Mouse (Mus musculus): ENCODE results near the gene Gpr18. TPM values are rescaled to one million over a fixed set of nuclear protein-coding genes. Genes with fewer than 3 reads are reported as not detected.
"Not testable (repeated sequence)": the region's sequence is repeated elsewhere in the genome, so short reads cannot be mapped to it uniquely, and the experiment has no call there.

Gpr18 gene
- polyA plus RNA-seq, 1 experiment: 6.5 TPM

DNA sequence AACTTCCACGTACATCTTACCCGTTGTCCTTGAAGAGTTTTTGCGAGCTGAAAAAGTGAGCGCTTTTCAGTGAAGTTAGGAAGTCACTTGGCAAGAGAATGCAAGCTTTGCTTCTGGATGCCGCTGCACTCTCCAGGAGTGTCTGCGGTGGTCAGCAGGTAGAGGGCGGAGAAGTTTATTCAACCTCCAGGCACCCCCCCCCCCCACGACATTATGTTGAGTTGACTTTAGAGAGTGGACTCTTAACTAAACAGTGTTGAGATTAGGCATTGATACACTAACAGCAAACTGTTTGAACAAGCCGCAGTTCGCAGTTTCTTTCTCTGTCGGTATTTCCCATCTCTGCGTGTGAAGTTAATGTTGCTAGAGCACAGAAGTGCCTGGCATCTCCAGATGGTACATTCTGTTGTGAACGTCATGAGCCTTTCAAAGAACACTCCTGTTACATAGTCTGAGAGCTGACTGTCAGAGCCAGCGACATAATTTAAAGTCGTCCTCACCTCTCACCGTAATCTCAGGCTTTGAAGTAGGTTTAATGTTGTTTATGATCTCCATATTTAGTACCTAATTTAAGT is 36.2 kb downstream of the Gpr18 start:
- no peak for TF ChIP-seq POLR2A (IDR thresholded peaks at IDR 0.05; ENCODE audit: borderline replicate concordance, low read depth, low read length)
- no peak for TF ChIP-seq CTCF (IDR thresholded peaks at IDR 0.05; ENCODE audit: low read depth, low read length)
- H3K27ac ChIP-seq (ENCODE audit: insufficient read depth, low read depth, low read length): no peak overlapping the region
- peak overlapping the region; percentile 98 for H3K4me3 ChIP-seq (ENCODE audit: insufficient read depth, low read length)
- H3K4me1 ChIP-seq (ENCODE audit: control insufficient read depth, insufficient read depth, low read length): peaks cover 33% of the 10 kb centered on the region

DNA sequence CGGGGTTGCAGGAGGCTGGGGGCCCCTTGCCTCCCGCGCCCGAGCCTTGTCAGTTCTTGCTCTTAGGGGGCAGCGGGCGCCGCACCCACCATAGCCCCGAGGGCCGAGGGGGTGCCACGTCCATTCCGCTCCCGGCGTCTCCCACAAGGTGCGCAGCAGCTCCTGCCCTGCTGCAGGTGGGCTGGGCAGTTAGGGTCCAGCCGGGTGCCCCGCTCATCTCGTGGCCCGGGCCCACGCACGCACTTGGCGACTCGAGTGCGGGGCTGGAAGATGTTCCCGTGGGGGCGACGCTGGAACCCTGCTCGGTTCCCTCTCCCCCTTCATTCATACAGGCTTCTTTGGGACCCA is 36.7 kb downstream of the Gpr18 start:
- peaks cover 31% of the 10 kb centered on the region for H3K4me1 ChIP-seq (ENCODE audit: control insufficient read depth, insufficient read depth, low read length)
- peak overlapping the region; percentile 98 for H3K4me3 ChIP-seq (ENCODE audit: insufficient read depth, low read length)
- no peak for TF ChIP-seq POLR2A (IDR thresholded peaks at IDR 0.05; ENCODE audit: borderline replicate concordance, low read depth, low read length)
- TF ChIP-seq CTCF (IDR thresholded peaks at IDR 0.05; ENCODE audit: low read depth, low read length): no peak
- peak overlapping the region; percentile 25; the same call in 1 of the 2 replicates for H3K27ac ChIP-seq (ENCODE audit: insufficient read depth, low read depth, low read length)

DNA sequence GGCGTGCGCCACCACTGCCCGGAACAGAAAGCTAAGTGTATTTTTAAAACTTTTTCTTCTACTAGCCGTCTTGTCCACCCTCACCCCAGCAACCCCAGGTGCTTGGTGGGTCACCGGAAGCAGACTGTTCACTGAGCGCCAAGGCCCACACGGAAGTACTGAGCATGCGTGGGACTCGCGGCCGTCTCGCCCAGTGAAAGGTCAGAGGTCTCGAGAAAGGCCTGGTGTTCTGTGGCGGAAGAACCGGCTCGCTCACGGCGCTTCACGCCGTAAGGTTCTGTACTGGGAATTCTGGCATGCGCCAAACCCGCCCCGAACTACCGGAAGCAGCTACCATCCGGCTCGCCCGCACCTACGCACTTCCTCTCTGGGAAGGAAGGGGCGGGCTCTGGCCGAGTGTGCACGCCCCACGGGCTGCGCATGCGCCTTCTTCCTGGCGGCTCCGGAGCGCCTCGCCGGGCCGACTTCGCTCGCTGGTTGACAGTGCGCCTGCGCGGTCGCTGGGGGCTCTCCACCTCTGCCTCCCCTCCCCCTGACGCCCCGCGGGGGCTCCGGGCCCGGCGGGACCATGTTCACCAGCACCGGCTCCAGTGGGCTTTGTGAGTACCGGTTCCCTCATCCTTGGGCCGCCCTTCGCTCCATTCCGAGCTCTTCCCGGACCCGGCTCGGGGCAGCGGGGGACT is 37.3 kb downstream of the Gpr18 start, which contains the start of gene Ubac2:
Ubac2 (plus strand) TSS at position 445 of the 683 bp plus-strand sequence.
- TF ChIP-seq CTCF (IDR thresholded peaks at IDR 0.05; ENCODE audit: low read depth, low read length): no peak
- no peak for TF ChIP-seq POLR2A (IDR thresholded peaks at IDR 0.05; ENCODE audit: borderline replicate concordance, low read depth, low read length)
- peak within 1 kb of the TSS; percentile 70 for H3K27ac ChIP-seq (ENCODE audit: insufficient read depth, low read depth, low read length)
- H3K4me1 ChIP-seq (ENCODE audit: control insufficient read depth, insufficient read depth, low read length): peaks cover 36% of the 10 kb centered on the region
- peak within 1 kb of the TSS; percentile 98 for H3K4me3 ChIP-seq (ENCODE audit: insufficient read depth, low read length)

DNA sequence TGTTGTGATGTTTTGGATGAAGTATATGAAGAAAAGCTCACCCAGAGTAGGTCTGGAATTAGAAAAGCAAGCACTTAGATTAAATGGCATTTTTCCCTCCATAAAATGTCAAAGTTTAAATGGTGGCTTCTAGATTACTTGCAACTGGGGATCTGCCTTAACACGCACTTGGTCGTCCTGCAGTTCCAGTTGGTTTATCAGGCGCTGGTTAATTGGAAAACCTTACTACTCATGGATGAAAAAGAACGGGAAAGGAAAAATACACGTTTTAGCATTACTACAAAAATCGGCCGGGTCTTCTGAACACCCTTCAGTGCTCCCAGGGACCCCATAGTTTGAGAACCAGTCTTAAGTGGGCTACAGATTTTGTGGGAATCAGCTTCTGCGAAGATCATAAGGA is 37.9 kb downstream of the Gpr18 start:
- Histone ChIP-seq H3K4me3 (ENCODE audit: insufficient read depth, low read length) (peak overlapping the region; percentile 52), H3K4me1 (ENCODE audit: control insufficient read depth, insufficient read depth, low read length) (peaks cover 35% of the 10 kb centered on the region), H3K27ac (ENCODE audit: insufficient read depth, low read depth, low read length) (peak overlapping the region; percentile 70)
- no peak for TF ChIP-seq POLR2A (IDR thresholded peaks at IDR 0.05; ENCODE audit: borderline replicate concordance, low read depth, low read length)

DNA sequence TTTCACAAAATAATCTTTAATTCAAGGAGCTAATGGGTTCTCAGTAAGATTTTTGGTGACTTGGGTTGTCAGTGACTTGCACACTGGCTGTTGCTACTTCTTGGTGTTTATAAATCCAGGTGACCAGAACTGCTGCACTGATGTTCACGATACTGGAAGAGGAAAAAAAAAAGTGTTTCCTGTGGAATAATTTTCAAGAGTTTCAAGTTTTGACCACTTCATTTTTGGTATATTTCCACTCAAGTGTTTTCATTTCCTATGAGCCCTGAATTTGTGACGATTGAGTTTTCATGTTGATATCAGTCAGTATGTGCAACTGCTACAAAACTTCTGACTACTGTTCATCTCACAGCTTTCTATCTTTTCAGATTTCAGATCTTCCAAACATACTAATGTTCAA is 38.7 kb downstream of the Gpr18 start:
- Histone ChIP-seq H3K27ac (ENCODE audit: insufficient read depth, low read depth, low read length) (no peak overlapping the region), H3K4me3 (ENCODE audit: insufficient read depth, low read length) (no peak overlapping the region), H3K4me1 (ENCODE audit: control insufficient read depth, insufficient read depth, low read length) (peaks cover 29% of the 10 kb centered on the region)
- TF ChIP-seq POLR2A (IDR thresholded peaks at IDR 0.05; ENCODE audit: borderline replicate concordance, low read depth, low read length) (no peak), CTCF (IDR thresholded peaks at IDR 0.05; ENCODE audit: low read depth, low read length) (no peak)

DNA sequence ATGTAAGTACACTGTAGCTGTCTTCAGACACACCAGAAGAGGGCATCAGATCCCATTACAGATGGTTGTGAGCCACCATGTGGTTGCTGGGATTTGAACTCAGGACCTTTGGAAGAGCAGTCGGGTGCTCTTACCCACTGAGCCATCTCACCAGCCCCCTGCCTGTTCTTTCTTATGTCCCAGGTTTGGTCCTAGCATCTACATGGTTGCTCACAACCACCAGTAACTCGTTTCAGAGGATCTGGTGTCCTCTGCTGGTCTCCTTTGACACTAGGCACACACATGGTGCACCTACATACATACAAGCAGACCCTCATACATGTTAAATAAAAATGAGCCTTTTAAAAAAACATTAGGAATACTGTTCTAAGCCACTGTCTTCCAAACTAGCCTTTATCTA is 39.4 kb downstream of the Gpr18 start:
- peaks cover 27% of the 10 kb centered on the region for H3K4me1 ChIP-seq (ENCODE audit: control insufficient read depth, insufficient read depth, low read length)
- not testable (repeated sequence) for H3K27ac ChIP-seq (ENCODE audit: insufficient read depth, low read depth, low read length); H3K4me3 ChIP-seq (ENCODE audit: insufficient read depth, low read length)

DNA sequence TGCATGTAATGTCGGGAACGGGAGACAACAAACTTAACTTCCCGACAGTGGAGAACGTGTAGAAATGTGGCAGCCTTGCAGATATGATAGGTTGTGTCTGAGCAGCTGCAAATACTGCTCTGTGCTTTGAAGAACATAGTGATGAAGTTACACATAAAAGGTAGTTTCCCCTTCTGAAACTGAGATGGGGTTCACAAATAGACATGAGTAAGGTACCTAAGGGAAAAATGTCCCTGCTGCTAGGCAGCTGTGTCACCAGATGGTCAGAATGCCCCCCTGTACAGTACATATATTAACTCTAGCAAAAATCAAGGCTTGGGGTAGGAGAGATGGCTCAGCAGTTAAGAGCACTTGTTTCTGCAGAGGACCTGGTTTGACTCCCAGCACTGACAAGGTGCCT is 41.9 kb downstream of the Gpr18 start:
- H3K4me1 ChIP-seq (ENCODE audit: control insufficient read depth, insufficient read depth, low read length): peaks cover 27% of the 10 kb centered on the region
- no peak for TF ChIP-seq POLR2A (IDR thresholded peaks at IDR 0.05; ENCODE audit: borderline replicate concordance, low read depth, low read length)
- TF ChIP-seq CTCF (IDR thresholded peaks at IDR 0.05; ENCODE audit: low read depth, low read length): no peak
- no peak overlapping the region for H3K4me3 ChIP-seq (ENCODE audit: insufficient read depth, low read length)
- no peak overlapping the region for H3K27ac ChIP-seq (ENCODE audit: insufficient read depth, low read depth, low read length)

DNA sequence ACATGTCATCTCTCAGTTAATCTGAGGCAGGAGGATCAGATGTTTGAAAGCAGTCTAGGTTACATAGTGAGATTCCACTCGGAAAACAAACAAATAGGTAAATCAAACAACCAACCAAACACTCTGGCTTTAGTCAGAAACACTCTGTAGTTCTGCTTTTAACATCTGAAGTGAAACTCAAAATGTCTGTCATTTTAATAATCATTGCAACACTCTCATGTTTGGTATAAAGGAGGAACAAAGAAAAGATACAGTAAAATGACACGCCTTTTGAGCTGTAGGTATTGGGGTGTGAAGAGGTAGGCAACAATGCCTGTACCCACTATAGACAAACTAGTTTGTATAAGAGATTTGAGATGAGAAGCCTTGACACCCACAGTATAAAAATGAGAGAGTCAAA is 42.4 kb downstream of the Gpr18 start:
- Histone ChIP-seq H3K4me3 (ENCODE audit: insufficient read depth, low read length) (no peak overlapping the region), H3K4me1 (ENCODE audit: control insufficient read depth, insufficient read depth, low read length) (peaks cover 27% of the 10 kb centered on the region), H3K27ac (ENCODE audit: insufficient read depth, low read depth, low read length) (peak overlapping the region; percentile 65)
- no peak for TF ChIP-seq CTCF (IDR thresholded peaks at IDR 0.05; ENCODE audit: low read depth, low read length)
- TF ChIP-seq POLR2A (IDR thresholded peaks at IDR 0.05; ENCODE audit: borderline replicate concordance, low read depth, low read length): no peak

DNA sequence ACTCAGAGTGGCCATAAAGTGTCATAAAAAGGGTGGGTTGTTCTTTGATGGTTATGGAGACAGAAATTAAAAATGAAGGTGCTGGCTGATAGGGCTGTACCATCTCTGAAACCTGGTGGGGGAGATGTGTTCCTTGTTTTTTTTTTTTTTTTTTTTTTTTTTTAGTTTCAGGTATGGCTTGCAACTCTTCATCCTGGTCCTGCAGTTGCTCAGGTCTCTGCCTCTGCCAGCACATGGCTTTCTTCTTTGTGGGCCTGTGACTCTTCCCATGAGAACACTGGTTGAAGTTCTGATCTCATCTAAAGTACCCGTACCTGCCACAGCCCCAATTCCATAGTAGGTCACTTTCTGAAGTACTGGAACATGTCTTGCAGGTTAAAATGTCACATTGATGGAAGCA is 42.8 kb downstream of the Gpr18 start:
- Histone ChIP-seq H3K4me1 (ENCODE audit: control insufficient read depth, insufficient read depth, low read length) (peaks cover 27% of the 10 kb centered on the region), H3K27ac (ENCODE audit: insufficient read depth, low read depth, low read length) (peak overlapping the region; percentile 65), H3K4me3 (ENCODE audit: insufficient read depth, low read length) (no peak overlapping the region)
- TF ChIP-seq POLR2A (IDR thresholded peaks at IDR 0.05; ENCODE audit: borderline replicate concordance, low read depth, low read length) (no peak), CTCF (IDR thresholded peaks at IDR 0.05; ENCODE audit: low read depth, low read length) (no peak)

DNA sequence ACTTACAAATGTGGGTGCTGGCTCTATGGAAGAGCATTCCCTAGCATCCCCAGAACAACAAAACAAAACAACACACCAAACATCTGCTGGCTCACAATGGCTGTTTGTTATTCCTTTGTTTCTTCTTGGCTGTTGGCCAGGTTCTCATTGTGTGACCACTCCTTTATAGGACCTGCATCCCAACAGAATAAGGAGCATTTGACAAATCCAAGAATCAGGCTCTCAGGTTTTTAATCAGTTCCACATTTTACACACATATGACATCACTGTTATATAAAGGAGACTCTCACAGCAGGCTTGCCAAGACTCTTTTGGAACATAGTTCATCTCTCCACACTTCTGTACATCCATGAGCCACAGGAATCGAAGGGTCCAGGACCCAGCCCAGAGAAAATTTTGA is 46.5 kb downstream of the Gpr18 start:
- no peak for TF ChIP-seq CTCF (IDR thresholded peaks at IDR 0.05; ENCODE audit: low read depth, low read length)
- no peak for TF ChIP-seq POLR2A (IDR thresholded peaks at IDR 0.05; ENCODE audit: borderline replicate concordance, low read depth, low read length)
- Histone ChIP-seq H3K27ac (ENCODE audit: insufficient read depth, low read depth, low read length) (no peak overlapping the region), H3K4me1 (ENCODE audit: control insufficient read depth, insufficient read depth, low read length) (peaks cover 18% of the 10 kb centered on the region), H3K4me3 (ENCODE audit: insufficient read depth, low read length) (no peak overlapping the region)
